Mouse (Mus musculus): ENCODE measurements around the gene Zfp738.
"Not testable (repeated sequence)": the region's sequence is repeated elsewhere in the genome, so short reads cannot be mapped to it uniquely, and the experiment has no call there.

The Zfp738 gene

GRCm38 (mm10) chr13:67686971-67687370, at the start of gene Zfp738:
Gene Zfp738 (minus strand): TSS chr13:67687071.
- in situ Hi-C loops (cut with MboI, MseI), result loop anchor here (5.0 to 10.0 kb wide), 2 partner anchors 50 to 182 kb away; partner anchors contain the start of genes Gm49345, Zfp58 and Zfp729a

GRCm38 (mm10) chr13:67734391-67734790, 47.5 kb upstream of the Zfp738 start:
- in situ Hi-C loops (cut with MboI, MseI), result not testable (repeated sequence)

GRCm38 (mm10) chr13:67729441-67729840, 42.6 kb upstream of the Zfp738 start:
- in situ Hi-C loops (cut with MboI, MseI), result not testable (repeated sequence)

GRCm38 (mm10) chr13:67728641-67729318, 41.9 kb upstream of the Zfp738 start, which contains the start of gene Zfp65:
Gene Zfp65 (minus strand): TSS chr13:67729173.
- in situ Hi-C loops (cut with MboI, MseI), result no loop called here

- in situ Hi-C loops (cut with MboI, MseI), result no loop called here
Measured at GRCm38 (mm10) chr13:67728106-67728505, 41.2 kb upstream of the Zfp738 start.

- in situ Hi-C loops (cut with MboI, MseI), result not testable (repeated sequence)
Measured at GRCm38 (mm10) chr13:67725331-67725730, 38.5 kb upstream of the Zfp738 start.

GRCm38 (mm10) chr13:67723848-67724479, 37.1 kb upstream of the Zfp738 start:
- in situ Hi-C loops (cut with MboI, MseI), result loop anchor here (25.0 kb wide), 1 partner anchor 863 kb away; the partner anchor contains the start of genes 1700001L19Rik, Fastkd3 and Mtrr

- in situ Hi-C loops (cut with MboI, MseI), result loop anchor here (10.0 kb wide), 1 partner anchor 179 kb away; the partner anchor contains the start of gene Zfp58
Measured at GRCm38 (mm10) chr13:67683841-67684240, 3.0 kb downstream of the Zfp738 start.

- in situ Hi-C loops (cut with MboI, MseI), result loop anchor here (10.0 kb wide), 1 partner anchor 178 kb away; the partner anchor contains the start of gene Zfp58
Measured at GRCm38 (mm10) chr13:67682959-67683735, 3.7 kb downstream of the Zfp738 start.

GRCm38 (mm10) chr13:67674902-67675301, 12.0 kb downstream of the Zfp738 start:
- in situ Hi-C loops (cut with MboI, MseI), result no loop called here

- in situ Hi-C loops (cut with MboI, MseI), result loop anchor here (10.0 kb wide), 1 partner anchor 1092 kb away; no protein-coding TSS in a partner anchor
Measured at GRCm38 (mm10) chr13:67652496-67652895, 34.4 kb downstream of the Zfp738 start.

- in situ Hi-C loops (cut with MboI, MseI), result loop anchor here (5.0 kb wide), 1 partner anchor 50 kb away; the partner anchor contains the start of gene Zfp738
Measured at GRCm38 (mm10) chr13:67637294-67638007, 49.4 kb downstream of the Zfp738 start, which contains the start of the genes Gm49345 and Zfp729a. Gene Gm49345 (minus strand): TSS chr13:67637769. Gene Zfp729a (minus strand): TSS chr13:67637791.

GRCm38 (mm10) chr13:67610108-67610507, 76.8 kb downstream of the Zfp738 start:
- in situ Hi-C loops (cut with MboI, MseI), result no loop called here

- in situ Hi-C loops (cut with MboI, MseI), result no loop called here
Measured at GRCm38 (mm10) chr13:67609066-67609876, 77.6 kb downstream of the Zfp738 start, which contains the start of gene Zfp729b. Gene Zfp729b (minus strand): TSS chr13:67609707.

All from T-helper 1 cell (primary cell).